Mouse (Mus musculus) brain, embryonic 14.5 days (tissue): Measurements from ENCODE around the gene Marcksl1.

Experiments
- CTCF ChIP-seq: fragments of 200-500 bp; IDR thresholded peaks from 2 replicates; pipeline ENCODE4 v1.5.1; 2012; ENCODE audit warnings: inconsistent platforms, mild to moderate bottlenecking, moderate library complexity, borderline replicate concordance; ENCODE audit not compliant: insufficient read depth, insufficient read length; ENCODE audit errors: extremely low read depth
- POLR2A ChIP-seq: fragments of 200-500 bp; IDR thresholded peaks from 2 replicates; pipeline ENCODE4 v1.6.1; 2012; ENCODE audit warnings: mild to moderate bottlenecking, inconsistent platforms, borderline replicate concordance; ENCODE audit not compliant: poor library complexity, insufficient read depth, insufficient read length, severe bottlenecking; ENCODE audit errors: extremely low read depth

DNA sequence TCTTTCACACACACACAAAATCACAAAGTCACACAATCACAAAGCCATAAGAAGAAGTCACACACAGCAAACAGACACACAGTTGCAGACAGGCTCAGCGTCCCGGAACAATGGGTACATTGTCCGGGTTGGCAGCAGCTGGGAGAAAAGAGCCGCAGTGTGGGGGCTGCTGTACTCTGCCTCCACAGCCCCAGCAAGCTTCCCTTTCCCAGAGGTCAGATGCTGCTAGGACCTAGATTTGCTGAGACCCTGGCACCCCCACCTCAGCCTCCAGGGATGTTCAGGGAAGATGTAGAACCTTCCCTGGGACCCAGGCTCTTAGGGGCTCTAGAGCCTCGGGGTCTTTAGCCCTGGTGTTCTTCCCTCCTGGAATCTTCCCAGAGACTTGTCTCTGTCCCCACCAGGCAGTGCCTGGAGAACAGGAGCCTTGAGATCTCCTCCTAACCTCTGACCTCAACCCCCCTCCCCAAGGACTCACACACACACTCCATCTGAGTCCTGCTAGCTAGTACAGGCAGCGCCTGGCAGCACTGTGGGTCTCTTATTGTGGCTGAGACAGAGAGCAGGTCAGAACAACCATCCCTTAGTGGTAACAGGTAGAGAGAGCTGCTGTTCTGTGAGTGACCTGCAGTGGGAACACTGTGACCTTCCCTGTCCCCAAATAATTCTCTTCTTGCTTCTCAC, 1.8 kb upstream of the Marcksl1 start:
- TF ChIP-seq POLR2A (no peak), CTCF (no peak)
